Mouse (Mus musculus) spleen, adult 2 months (tissue): Measurements from ENCODE around the gene Vdac2. TPM values are rescaled to one million over a fixed set of nuclear protein-coding genes. Genes with fewer than 3 reads are reported as not detected.

ENCODE experiments used
- DNase-seq, 2 experiments: peaks; one replicate each; pipeline versions ENCODE4 v3.0.0 to v3.0.0-alpha.2; 2012 to 2021; ENCODE audit warnings: low spot score in 2 of 2, low read depth in 1 of 2
- H3K27ac ChIP-seq: fragments of 200-500 bp; 2 replicates; pipeline ENCODE4 v1.5.1; 2012; ENCODE audit warnings: low read length, inconsistent platforms; ENCODE audit not compliant: insufficient read depth
- H3K27me3 ChIP-seq: fragments of 200-500 bp; 2 replicates; pipeline ENCODE4 v1.6.1; 2012; ENCODE audit warnings: mild to moderate bottlenecking, moderate library complexity, low read length, inconsistent platforms; ENCODE audit not compliant: control insufficient read depth, insufficient read depth
- H3K36me3 ChIP-seq: fragments of 200-500 bp; 2 replicates; pipeline ENCODE4 v1.6.1; 2012; ENCODE audit warnings: mild to moderate bottlenecking, low read length, inconsistent platforms; ENCODE audit not compliant: control insufficient read depth, insufficient read depth
- H3K4me1 ChIP-seq: fragments of 200-500 bp; 2 replicates; pipeline ENCODE4 v1.6.1; 2011; ENCODE audit warnings: inconsistent platforms; ENCODE audit not compliant: control insufficient read depth, insufficient read depth, insufficient read length
- H3K4me3 ChIP-seq: fragments of 200-500 bp; 2 replicates; pipeline ENCODE4 v1.5.1; 2011; ENCODE audit warnings: mild to moderate bottlenecking, inconsistent platforms; ENCODE audit not compliant: insufficient read depth, insufficient read length; ENCODE audit errors: extremely low read depth
- CTCF ChIP-seq: fragments of 200-500 bp; IDR thresholded peaks from 2 replicates; pipeline ENCODE4 v1.5.1; 2011; ENCODE audit warnings: mild to moderate bottlenecking, inconsistent platforms; ENCODE audit not compliant: insufficient read depth, insufficient read length, insufficient replicate concordance; ENCODE audit errors: extremely low read depth
- POLR2A ChIP-seq: fragments of 200-500 bp; IDR thresholded peaks from 2 replicates; pipeline ENCODE4 v1.6.1; 2011; ENCODE audit warnings: low read depth, low read length, inconsistent platforms
- WGBS: fragments of 180-500 bp; shearing (Covaris S2); methylation state at CpG from one replicate; pipeline ENCODE4 v1.1.7; 2018; 5-methylcytosine and 5-hydroxymethylcytosine counted together
- polyA plus RNA-seq: library from polyadenylated mRNA; depleted of rRNA; stranded (reverse); fragments of >200 nt; gene quantifications from 2 replicates; pipeline ENCODE4 v1.2.3, GENCODE M21; 2012

Gene Vdac2
- polyA plus RNA-seq, 1 experiment = 59.8 TPM

DNA sequence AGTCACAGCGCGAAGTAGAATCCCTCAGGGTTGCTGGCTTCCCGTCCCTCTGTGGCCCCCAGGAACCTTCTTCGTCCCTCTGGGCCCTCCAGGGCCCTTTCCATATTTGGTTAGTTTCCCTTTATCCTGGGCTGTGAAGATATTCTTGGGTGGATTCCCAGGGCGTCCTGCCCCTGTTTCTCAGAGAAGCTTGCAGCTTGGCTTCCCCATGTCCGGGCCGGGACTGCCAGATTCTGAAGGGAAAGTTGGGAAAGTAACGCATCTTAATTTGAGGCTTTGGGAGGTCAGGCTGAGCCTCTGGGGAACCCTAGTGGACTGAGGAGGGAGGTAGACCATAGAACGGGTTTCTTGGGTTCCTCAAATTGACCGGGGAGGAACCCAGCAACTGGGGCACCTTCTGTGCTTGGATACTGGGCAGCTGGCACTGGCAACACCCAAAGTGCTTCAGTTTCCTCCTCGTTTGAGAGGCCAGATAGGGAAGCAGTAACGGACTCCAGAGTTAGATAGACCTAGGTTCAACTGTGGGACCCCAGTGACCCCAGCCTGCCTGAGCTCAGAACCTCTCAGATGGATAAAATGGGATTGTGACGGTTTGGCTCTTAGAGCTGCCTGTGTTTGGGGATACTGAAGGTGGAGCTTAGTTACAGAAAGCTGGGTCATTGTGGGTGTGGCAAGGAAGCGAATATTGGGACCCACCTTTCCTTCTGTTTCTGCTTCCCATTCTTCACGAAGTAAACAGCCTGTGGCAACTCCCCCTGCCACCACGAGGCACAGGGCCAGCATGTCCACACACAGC lies 27.2 kb downstream of the Vdac2 start:
- TF ChIP-seq CTCF = no peak
- Histone ChIP-seq H3K36me3 (no peaks in the 10 kb centered on the region), H3K27me3 (no peaks in the 10 kb centered on the region), H3K4me3 (no peak overlapping the region), H3K4me1 (peaks cover 7% of the 10 kb centered on the region; the same call in 1 of the 2 replicates), H3K27ac (0 out of 2 replicates have a peak overlapping the region, but pooled peaks have one; percentile 2)
- WGBS = 65% methylated on average over 16 of the region's 16 CpGs
- DNase-seq = no peak

DNA sequence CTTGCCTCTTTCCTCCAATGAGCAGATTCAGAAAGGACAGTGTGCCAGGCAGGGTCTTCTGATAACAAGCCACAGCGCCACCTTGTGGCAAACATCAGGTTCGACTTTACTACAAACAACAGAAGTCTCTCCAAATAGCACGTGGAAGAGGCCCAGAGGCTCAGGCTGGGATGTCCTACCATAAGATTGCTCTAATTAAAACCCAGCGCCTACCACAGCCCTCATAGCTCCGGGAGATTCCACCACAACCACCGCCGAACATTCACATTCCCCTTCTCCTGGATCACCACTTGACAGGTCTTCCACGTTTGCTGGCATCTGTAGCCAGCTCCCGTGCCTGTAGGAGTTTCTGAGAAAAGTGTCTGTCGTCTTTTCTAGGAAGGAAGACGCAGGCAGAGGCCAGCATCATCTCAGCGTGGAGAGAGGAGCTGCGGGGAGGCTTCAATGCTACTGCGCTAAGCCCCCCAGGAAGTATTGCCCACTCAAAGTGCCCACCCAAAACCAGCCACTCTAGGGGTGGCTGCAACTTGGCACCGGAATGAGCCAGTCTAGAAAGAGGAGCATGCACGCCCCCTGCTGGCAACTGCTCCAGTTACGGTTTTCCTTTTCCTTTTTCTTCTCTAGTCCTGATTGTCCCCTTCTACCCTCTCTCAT lies 28.5 kb downstream of the Vdac2 start:
- DNase-seq = peak; percentile 59 to 71
- Histone ChIP-seq H3K36me3 (no peaks in the 10 kb centered on the region), H3K4me3 (peak overlapping the region; percentile 31; the same call in 1 of the 2 replicates), H3K27ac (no peak overlapping the region), H3K27me3 (no peaks in the 10 kb centered on the region), H3K4me1 (no peaks in the 10 kb centered on the region)
- no peak for TF ChIP-seq POLR2A
- TF ChIP-seq CTCF = peak; percentile 57; the same call in 1 of the 2 replicates
- 6% methylated on average over 17 of the region's 17 CpGs for WGBS

DNA sequence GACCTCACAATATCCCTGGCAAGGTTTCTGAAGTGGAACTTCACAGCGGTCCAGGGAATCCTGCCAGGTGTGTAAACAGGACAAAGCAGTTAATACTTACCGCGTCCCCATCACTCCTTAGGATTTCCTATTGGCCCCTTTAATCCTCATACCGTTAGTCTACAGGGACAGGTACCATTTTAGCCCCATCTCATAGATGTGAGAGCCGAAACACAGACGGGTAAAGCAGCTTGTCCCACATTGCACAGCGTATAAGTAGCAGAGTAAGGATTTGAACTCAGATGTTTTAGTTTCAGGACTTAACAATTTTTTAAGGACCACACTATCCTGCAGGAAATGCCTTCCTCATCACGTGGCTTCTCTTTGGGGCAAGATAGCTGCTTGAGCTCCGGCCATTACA lies 29.2 kb downstream of the Vdac2 start:
- Histone ChIP-seq H3K27me3 (no peaks in the 10 kb centered on the region), H3K4me1 (no peaks in the 10 kb centered on the region), H3K27ac (no peak overlapping the region), H3K4me3 (no peak overlapping the region), H3K36me3 (no peaks in the 10 kb centered on the region)
- TF ChIP-seq POLR2A = no peak
- TF ChIP-seq CTCF = no peak
- WGBS = 77% methylated on average over 9 of the region's 9 CpGs
- no peak for DNase-seq

DNA sequence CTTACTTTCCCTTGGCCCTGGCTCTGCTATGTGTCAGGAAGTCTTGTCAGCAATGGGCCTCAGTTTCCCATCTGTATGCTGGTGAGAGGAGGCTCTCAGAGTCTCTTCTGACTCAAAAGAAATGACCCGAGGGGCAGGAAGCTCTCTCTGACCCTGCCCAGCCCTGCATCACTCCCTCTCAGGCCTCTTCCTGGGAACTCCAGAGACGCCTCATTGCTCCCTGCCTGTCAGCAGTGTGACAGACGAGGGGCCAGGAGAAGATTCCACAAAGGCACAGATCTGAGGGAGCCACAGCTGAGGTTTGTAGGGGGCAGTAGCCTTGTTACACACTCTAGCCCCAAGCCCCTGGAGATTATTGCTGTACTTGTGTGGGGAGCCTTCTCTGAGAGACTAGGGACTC lies 30.9 kb downstream of the Vdac2 start:
- WGBS = 75% methylated on average over 3 of the region's 3 CpGs
- TF ChIP-seq CTCF = no peak
- TF ChIP-seq POLR2A = no peak
- no peak overlapping the region for H3K27ac ChIP-seq
- H3K27me3 ChIP-seq = no peaks in the 10 kb centered on the region
- H3K36me3 ChIP-seq = no peaks in the 10 kb centered on the region
- H3K4me3 ChIP-seq = no peak overlapping the region
- no peaks in the 10 kb centered on the region for H3K4me1 ChIP-seq
- no peak for DNase-seq

DNA sequence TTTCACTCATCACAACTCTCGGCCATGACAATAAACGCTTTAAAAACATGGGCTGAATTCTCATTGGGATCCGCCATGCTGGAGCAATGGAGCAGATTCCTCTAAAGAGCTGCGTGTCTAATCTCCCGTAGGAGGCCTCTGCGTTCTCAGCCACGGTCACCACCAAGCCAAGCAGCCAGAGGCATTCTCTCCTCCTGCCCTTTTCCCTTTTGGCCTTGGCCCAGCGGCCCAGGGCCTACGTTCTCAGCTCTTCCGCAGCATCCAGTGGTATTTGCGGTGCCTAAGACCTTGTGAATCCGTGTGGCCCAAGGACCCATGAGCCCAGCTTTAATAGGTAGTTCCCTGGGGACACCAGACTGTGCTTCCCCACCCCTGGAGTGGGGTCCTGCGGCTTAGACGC lies 31.8 kb downstream of the Vdac2 start:
- Histone ChIP-seq H3K4me1 (no peaks in the 10 kb centered on the region), H3K36me3 (no peaks in the 10 kb centered on the region), H3K4me3 (no peak overlapping the region), H3K27me3 (no peaks in the 10 kb centered on the region), H3K27ac (no peak overlapping the region)
- no peak for DNase-seq
- TF ChIP-seq CTCF (no peak), POLR2A (no peak)
- WGBS = 92% methylated on average over 14 of the region's 14 CpGs

DNA sequence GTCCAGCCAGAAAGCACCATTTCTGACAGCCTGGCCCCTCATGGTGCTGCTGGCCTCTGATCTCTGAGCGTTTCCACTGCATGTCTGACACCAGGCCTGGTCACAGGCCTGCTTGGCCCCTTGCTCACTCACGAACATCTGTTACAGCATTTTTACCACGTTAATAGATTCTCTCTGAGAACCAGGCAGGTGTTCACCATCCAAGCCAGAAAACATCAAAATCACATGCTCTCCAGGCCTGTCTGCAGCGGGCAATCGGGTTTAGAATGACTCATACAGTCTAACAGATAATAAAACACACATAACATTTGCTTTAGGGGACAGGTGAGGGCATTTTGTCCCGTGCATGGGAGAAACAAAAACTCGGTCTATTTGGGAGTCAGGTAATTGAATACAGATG lies 41.3 kb downstream of the Vdac2 start:
- TF ChIP-seq POLR2A = no peak
- no peak for TF ChIP-seq CTCF

DNA sequence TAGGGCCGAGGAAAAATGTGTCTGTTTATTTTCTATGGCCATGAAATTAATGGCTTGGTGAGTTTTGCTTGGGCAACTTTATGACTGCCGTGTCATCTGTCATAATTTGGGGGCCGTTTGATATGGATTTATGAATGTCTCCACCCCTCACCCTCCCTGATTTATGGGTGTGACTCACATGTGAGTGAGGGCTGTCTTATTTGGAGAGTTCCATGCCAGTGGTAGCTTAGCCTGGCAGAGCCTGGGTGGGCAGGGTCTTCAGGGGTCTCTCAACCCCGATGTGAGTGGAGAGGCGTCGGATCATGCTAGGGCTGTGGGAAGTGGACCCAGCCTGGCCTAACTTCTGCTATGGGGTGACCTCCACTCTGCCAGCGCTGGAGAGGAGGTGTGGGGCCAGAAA lies 41.8 kb downstream of the Vdac2 start:
- Histone ChIP-seq H3K4me3 (no peak overlapping the region), H3K4me1 (no peaks in the 10 kb centered on the region), H3K27ac (no peak overlapping the region), H3K36me3 (no peaks in the 10 kb centered on the region), H3K27me3 (no peaks in the 10 kb centered on the region)
- WGBS = 91% methylated on average over 7 of the region's 7 CpGs
- no peak for DNase-seq
- TF ChIP-seq CTCF (no peak), POLR2A (no peak)

More for the DNA sequence above, 41.3 kb downstream of the Vdac2 start:
- no peak overlapping the region for H3K27ac ChIP-seq
- no peaks in the 10 kb centered on the region for H3K4me1 ChIP-seq
- DNase-seq = no peak
- WGBS = 81% methylated on average over 7 of the region's 7 CpGs
- H3K27me3 ChIP-seq = no peaks in the 10 kb centered on the region
- no peak overlapping the region for H3K4me3 ChIP-seq
- H3K36me3 ChIP-seq = no peaks in the 10 kb centered on the region
